Mouse (Mus musculus): ENCODE results near the gene Gm28363. TPM values are rescaled to one million over a fixed set of nuclear protein-coding genes. Genes with fewer than 3 reads are reported as not detected.
"Not testable (repeated sequence)": the region's sequence is repeated elsewhere in the genome, so short reads cannot be mapped to it uniquely, and the experiment has no call there.

Gene Gm28363
- not detected in 2 replicates for polyA plus RNA-seq (2012; ENCODE audit: insufficient read depth, insufficient read length, missing spikeins)

DNA sequence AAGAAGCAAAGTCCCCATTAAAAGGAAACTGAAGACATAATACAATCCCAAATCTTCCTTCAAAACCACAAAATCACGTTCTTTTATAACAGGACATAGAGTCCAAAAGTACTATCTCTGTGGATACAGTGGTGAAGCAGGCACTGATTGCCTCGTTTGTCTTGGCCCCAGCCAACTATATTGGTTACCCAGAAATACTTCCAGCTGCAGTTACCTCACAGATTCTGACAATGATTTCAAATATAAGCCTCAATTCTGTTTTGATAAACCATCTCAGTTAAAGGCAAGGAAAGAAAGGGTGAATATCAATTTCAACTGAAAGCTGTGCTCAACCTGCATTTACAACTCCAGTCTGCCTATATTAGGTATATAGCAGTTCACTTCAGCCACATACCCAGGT lies at the start of gene Gm28363:
Gm28363 (plus strand) TSS at position 301 of the 400 bp plus-strand sequence.
- not testable (repeated sequence) for H3K27ac ChIP-seq (ENCODE audit: insufficient read depth, low read depth, low read length); H3K4me3 ChIP-seq (ENCODE audit: insufficient read depth, low read length); H3K4me1 ChIP-seq (ENCODE audit: control insufficient read depth, insufficient read depth, low read length)

DNA sequence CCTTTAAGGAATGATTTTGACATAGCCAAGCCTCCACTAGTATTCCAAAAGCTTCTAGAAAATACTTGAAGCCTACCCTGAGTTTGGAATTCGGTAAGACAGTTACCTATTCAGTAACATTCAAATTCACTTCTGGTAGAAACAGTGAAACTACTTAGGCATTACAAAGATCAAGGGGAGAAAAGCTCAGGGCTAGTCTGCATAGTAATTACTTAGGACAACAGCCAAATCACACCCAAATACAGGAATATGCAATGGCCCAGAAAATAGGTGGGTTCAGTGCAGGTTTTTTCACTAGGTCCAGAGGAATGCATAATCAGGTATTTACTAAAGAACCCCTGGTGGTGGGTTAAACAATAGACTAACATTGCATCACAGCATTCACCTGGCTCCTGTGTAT lies 46.7 kb upstream of the Gm28363 start:
- H3K4me3 ChIP-seq (ENCODE audit: insufficient read depth, low read length); H3K27ac ChIP-seq (ENCODE audit: insufficient read depth, low read depth, low read length); H3K4me1 ChIP-seq (ENCODE audit: control insufficient read depth, insufficient read depth, low read length): not testable (repeated sequence)

Other genes starting within 250 kb of the Gm28363 start
- not detected in 2 replicates for gene B020011L13Rik, start 84.0 kb downstream of the Gm28363 start, polyA plus RNA-seq (2012; ENCODE audit: insufficient read depth, insufficient read length, missing spikeins)
- gene Gm28360, start 132.9 kb downstream of the Gm28363 start, polyA plus RNA-seq (2012; ENCODE audit: insufficient read depth, insufficient read length, missing spikeins) = not detected in 2 replicates
- gene Gm28168, start 230.9 kb downstream of the Gm28363 start, polyA plus RNA-seq (2012; ENCODE audit: insufficient read depth, insufficient read length, missing spikeins) = not detected in 2 replicates

Measured in bone marrow macrophage, adult 2 months (primary cell).